Mouse (Mus musculus) adrenal gland, adult 10 weeks (tissue): Measurements from ENCODE around the gene 4931414P19Rik. TPM values are rescaled to one million over a fixed set of nuclear protein-coding genes. Genes with fewer than 3 reads are reported as not detected.

Experiments used
- polyA plus RNA-seq: library from polyadenylated mRNA; stranded (reverse); fragments of 350-450 nt; fragmentation: Illumina TruSeq; extraction: RNeasy Lipid Tissue Mini Kit (QIAGEN cat#74804); gene quantifications from one replicate; pipeline ENCODE4 v1.2.3, GENCODE M21; 2014; ENCODE audit warnings: low read depth, low replicate concordance

4931414P19Rik gene
- polyA plus RNA-seq = 1.7 TPM

DNA sequence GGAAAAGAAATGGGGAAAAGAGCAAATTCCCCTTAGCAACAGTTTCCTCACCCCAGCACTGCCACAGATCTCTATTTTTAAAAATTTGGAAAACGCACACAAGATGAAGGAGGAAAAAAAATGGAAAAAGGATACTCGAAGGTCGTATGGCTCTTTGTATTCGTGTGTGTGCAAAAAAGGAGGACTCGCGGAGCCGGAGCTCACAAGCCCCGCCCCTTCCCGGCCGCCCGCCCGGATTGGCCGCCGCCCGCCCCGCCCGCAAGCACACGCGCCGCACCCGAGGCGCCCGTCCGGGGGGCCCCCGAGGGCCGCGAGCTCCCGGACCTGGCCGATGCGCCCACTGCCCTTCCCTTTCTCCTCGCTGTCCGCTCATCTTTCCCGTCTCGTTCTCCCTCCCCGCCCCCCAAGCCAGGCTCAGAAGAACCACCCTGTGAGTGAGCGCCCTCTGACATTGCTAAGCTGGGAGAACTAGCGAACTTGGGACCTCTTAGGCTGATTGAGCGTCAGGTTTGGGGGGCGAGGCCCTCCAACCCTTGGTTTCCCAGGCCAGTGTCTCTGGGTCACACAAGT, at the start of gene 4931414P19Rik:
Gene 4931414P19Rik, minus strand, starts transcription at position 242 of the 570 bp plus-strand sequence.

GRCm38 (mm10) chr14:54641305-54641969, 35.6 kb upstream of the 4931414P19Rik start, which contains the start of gene Cdh24:
Cdh24 (minus strand) TSS chr14:54641364.

DNA sequence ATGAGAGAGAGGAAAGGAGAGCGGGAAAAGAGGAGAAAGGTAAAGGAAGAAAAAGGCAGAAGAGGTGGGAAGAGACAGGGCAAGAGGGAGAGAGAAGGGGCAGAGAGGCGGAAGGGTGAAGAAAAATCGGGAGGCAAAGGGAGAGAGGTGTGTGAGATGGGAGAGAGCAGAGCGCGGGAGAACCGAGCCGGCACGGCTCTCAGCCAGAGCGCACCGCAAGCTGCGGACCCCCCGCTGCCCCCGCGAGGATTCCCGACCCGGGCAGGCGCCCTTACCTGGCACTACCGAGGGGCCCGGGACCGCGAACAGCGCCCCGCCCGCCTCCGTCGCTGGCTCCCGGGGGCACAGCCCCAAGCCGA, 35.1 kb upstream of the 4931414P19Rik start, which contains the start of gene Gm17606:
Gene Gm17606, plus strand, starts transcription at position 7 of the 359 bp plus-strand sequence.

DNA sequence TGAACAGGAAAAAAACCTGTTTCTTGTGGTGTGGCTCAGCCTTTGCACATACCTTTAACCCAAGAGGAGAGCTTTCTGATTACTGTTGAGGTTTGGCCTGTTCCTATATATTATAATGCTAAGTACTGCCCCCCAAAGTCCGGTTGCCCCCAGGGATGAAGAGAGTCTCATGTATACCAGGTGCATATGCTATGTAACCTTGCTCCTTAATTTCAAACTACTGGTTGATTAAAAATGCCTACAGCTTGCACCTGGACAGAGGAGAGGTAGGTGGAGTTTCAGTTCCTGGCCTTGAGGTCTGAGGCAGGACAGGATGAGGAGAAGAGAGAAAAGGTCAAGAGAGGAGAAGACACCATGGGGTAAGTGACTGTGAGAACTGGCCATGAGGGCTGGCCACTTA, 15.3 kb upstream of the 4931414P19Rik start, which contains the start of gene Psmb11:
Gene Psmb11, plus strand, starts transcription at position 301 of the 400 bp plus-strand sequence.

GRCm38 (mm10) chr14:54617897-54618365, 12.1 kb upstream of the 4931414P19Rik start, which contains the start of gene Psmb5:
Psmb5 (minus strand) TSS chr14:54618022.

GRCm38 (mm10) chr14:54577089-54577982, 28.5 kb downstream of the 4931414P19Rik start, which contains the start of gene Ajuba:
Ajuba (minus strand) TSS chr14:54577558.

DNA sequence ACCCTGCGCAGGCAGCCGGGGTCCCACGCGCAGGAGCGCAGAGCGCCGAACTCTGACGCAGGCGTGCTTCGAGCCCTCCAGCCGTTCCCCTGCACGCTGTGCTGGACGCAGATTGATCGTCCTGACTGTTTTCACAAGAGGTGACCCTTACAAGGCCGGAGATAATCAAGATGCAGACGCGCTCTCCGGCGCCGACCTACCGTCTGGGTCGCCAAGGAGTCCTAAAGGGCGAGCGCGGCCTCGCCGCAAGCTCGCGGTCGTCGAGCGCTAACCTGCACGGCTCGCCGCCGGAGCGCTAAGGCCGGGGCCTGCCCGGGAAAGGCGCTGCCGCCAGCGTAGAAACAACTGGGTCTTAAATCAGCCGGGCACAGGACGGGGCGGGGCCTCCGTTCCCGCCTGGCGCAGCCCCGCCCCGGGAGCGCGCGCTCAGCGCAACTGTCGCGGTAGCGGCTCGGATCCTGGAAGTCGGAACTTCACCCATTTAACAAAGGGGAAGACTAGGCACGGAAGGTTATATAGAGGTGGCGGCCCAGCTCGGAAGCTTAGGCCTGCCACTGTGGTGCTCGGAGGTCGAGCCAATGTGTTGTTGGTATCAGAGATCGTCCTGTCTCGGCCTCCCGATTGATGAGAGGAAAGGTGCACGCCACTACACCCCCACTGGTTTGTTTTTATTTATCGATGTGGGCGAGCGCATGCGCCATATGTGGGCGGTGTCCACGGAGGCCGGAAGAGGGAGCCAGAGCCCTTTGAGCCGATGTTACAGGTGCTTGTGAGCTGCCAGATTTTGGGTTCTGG, 51.6 kb downstream of the 4931414P19Rik start, which contains the start of gene Haus4:
Gene Haus4, minus strand, starts transcription at position 642 of the 795 bp plus-strand sequence.

Other genes starting within 250 kb of the 4931414P19Rik start
- gene Oxa1l, start 245.2 kb downstream of the 4931414P19Rik start, polyA plus RNA-seq = 15.0 TPM
- 0.41 TPM for gene Slc7a7, start 188.2 kb downstream of the 4931414P19Rik start, polyA plus RNA-seq
- 49.0 TPM for gene Mrpl52, start 179.1 kb downstream of the 4931414P19Rik start, polyA plus RNA-seq
- 31.8 TPM for gene Mmp14, start 174.4 kb downstream of the 4931414P19Rik start, polyA plus RNA-seq
- 8.6 TPM for gene Lrp10, start 141.9 kb downstream of the 4931414P19Rik start, polyA plus RNA-seq
- gene Rem2, start 129.9 kb downstream of the 4931414P19Rik start, polyA plus RNA-seq = not detected
- 58.8 TPM for gene Prmt5, start 88.5 kb downstream of the 4931414P19Rik start, polyA plus RNA-seq
- gene Haus4, start 51.4 kb downstream of the 4931414P19Rik start, polyA plus RNA-seq = 11.6 TPM
- 15.4 TPM for gene Ajuba, start 28.4 kb downstream of the 4931414P19Rik start, polyA plus RNA-seq
- gene Psmb5, start 12.0 kb upstream of the 4931414P19Rik start, polyA plus RNA-seq = 11.3 TPM
- not detected for gene Psmb11, start 15.4 kb upstream of the 4931414P19Rik start, polyA plus RNA-seq
- gene Gm17606, start 35.0 kb upstream of the 4931414P19Rik start, polyA plus RNA-seq = not detected
- gene Cdh24, start 35.4 kb upstream of the 4931414P19Rik start, polyA plus RNA-seq = 0.17 TPM
- gene 1700123O20Rik, start 80.2 kb upstream of the 4931414P19Rik start, polyA plus RNA-seq = 26.5 TPM
- 163 TPM for gene Acin1, start 80.9 kb upstream of the 4931414P19Rik start, polyA plus RNA-seq
- gene Gm29776, start 92.8 kb upstream of the 4931414P19Rik start, polyA plus RNA-seq = not detected
- gene Cebpe, start 106.2 kb upstream of the 4931414P19Rik start, polyA plus RNA-seq = not detected
- gene Slc7a8, start 176.0 kb upstream of the 4931414P19Rik start, polyA plus RNA-seq = 16.3 TPM
- gene Rnf212b, start 208.1 kb upstream of the 4931414P19Rik start, polyA plus RNA-seq = not detected